Comparison of ENCODE assay signal across 39 mouse cellular contexts in the genomic region with DNA sequence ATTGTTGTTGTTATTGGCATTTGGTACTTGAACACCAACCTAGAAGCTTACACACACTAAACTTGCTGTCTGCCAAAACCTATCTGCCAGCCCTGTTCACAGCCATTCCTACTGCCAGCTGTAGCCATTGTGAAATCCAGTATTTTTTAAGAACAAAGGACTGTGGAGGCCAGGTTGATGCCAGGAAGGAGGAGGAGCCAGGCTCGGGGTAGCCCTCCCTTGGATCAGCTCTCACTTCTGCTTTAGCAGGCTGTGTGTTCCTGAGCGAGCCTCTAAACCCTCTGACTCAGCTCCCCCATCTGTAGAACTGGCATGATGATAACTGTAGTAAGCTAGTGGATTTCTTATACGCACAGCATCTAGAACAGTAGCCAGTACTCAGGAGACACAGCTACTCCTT. TPM values are rescaled to one million over a fixed set of nuclear protein-coding genes. Genes with fewer than 3 reads are reported as not detected.
DNase-seq lines count a peak whose midpoint lies in the region; ATAC-seq lines count a peak whose summit lies in the region.
"Had no signal": no experiment of that assay in that cellular context is flagged by ENCODE, and none has a peak within 500 bp of the region (broad histone marks: within the 10 kb centered on the region; RNA-seq: fewer than 3 reads in every experiment).

No protein-coding gene starts in this region.

- DNase-seq in monocyte, adult 2 months (ENCODE audit: low read depth in 1 of 2, low spot score in 2 of 2) = peak; percentile 15 to 53
- DNase-seq in NIH3T3 (ENCODE audit: low read depth) = peak; percentile 28
- peak; percentile 4 for DNase-seq in fat pad, adult 2 months (ENCODE audit: extremely low read depth, low read depth, low spot score)
- peak; percentile 13 for DNase-seq in skeletal muscle tissue, adult 2 months (ENCODE audit: low read depth, low spot score)
- no peak for DNase-seq in retina, embryonic 14.5 days (ENCODE audit: low spot score)
- no peak for DNase-seq in right cerebral cortex, postnatal 14 days
- DNase-seq: adrenal gland, adult 8-10 months; cerebellum, adult 18-20 months; cerebellum, postnatal 10 days; gastrocnemius, adult 2 months; heart, postnatal 36 days; kidney, adult 8-10 months; kidney, postnatal 10 days; liver; right cerebral cortex, adult 18-20 months; right cerebral cortex, postnatal 4 days; thymus, postnatal 14 days had no signal

- 53% methylated on average over 3 of the region's 3 CpGs for WGBS in forebrain, embryonic 13.5 days

- H3K9me3 ChIP-seq in forebrain, embryonic 13.5 days (replicated peaks) = no peaks in the 10 kb centered on the region
- H3K9me3 ChIP-seq: embryonic facial prominence, embryonic 15.5 days; forebrain, embryonic 15.5 days; heart, embryonic 10.5 days; heart, embryonic 15.5 days; hindbrain, embryonic 13.5 days; liver, embryonic 15.5 days; lung, embryonic 15.5 days; midbrain, embryonic 12.5 days had no signal

- H3K4me3 ChIP-seq in forebrain, embryonic 13.5 days = no peak overlapping the region
- H3K4me3 ChIP-seq: embryonic facial prominence, embryonic 10.5 days; embryonic facial prominence, embryonic 15.5 days; forebrain, embryonic 15.5 days; gastrocnemius, adult 2 months; heart, embryonic 10.5 days; heart, embryonic 15.5 days; hindbrain, embryonic 13.5 days; liver, embryonic 15.5 days; lung, embryonic 15.5 days; megakaryocyte, embryonic 14.5 days; midbrain, embryonic 12.5 days had no signal

- H3K9ac ChIP-seq in forebrain, embryonic 13.5 days = no peak overlapping the region
- H3K9ac ChIP-seq: embryonic facial prominence, embryonic 15.5 days; forebrain, embryonic 15.5 days; heart, embryonic 15.5 days; hindbrain, embryonic 13.5 days; liver, embryonic 15.5 days; lung, embryonic 15.5 days; midbrain, embryonic 12.5 days had no signal

- H3K27me3 ChIP-seq in forebrain, embryonic 13.5 days = peaks cover 91% of the 10 kb centered on the region

- ATAC-seq in monocyte, adult 5-6 weeks (replicated peaks; ENCODE audit: insufficient number of reproducible peaks, low FRiP score, low TSS enrichment, poor library complexity, severe bottlenecking) = no peak
- ATAC-seq in forebrain, embryonic 13.5 days = no peak
- ATAC-seq: activated CD4-positive, CD25-positive, alpha-beta regulatory T cell, adult 4 months; forebrain, embryonic 15.5 days; intestine, embryonic 16.5 days had no signal

- H3K4me2 ChIP-seq in forebrain, embryonic 13.5 days = no peak overlapping the region
- H3K4me2 ChIP-seq: embryonic facial prominence, embryonic 15.5 days; forebrain, embryonic 15.5 days; heart, embryonic 15.5 days; hindbrain, embryonic 13.5 days; liver, embryonic 15.5 days; lung, embryonic 15.5 days; midbrain, embryonic 12.5 days had no signal

- peaks cover 8% of the 10 kb centered on the region; the same call in 1 of the 2 replicates for H3K4me1 ChIP-seq in forebrain, embryonic 13.5 days
- H3K4me1 ChIP-seq: liver, embryonic 15.5 days had no signal

- no peak overlapping the region for H3K27ac ChIP-seq in forebrain, embryonic 13.5 days
- H3K27ac ChIP-seq: embryonic facial prominence, embryonic 10.5 days; embryonic facial prominence, embryonic 15.5 days; forebrain, embryonic 15.5 days; gastrocnemius, adult 2 months; heart, embryonic 10.5 days; heart, embryonic 15.5 days; hindbrain, embryonic 13.5 days; liver, embryonic 15.5 days; lung, embryonic 15.5 days; midbrain, embryonic 12.5 days had no signal

- H3K36me3 ChIP-seq in forebrain, embryonic 13.5 days (ENCODE audit: poor library complexity, severe bottlenecking) = no peaks in the 10 kb centered on the region
- H3K36me3 ChIP-seq: embryonic facial prominence, embryonic 10.5 days; embryonic facial prominence, embryonic 15.5 days; forebrain, embryonic 15.5 days; heart, embryonic 10.5 days; heart, embryonic 15.5 days; hindbrain, embryonic 13.5 days; liver, embryonic 15.5 days; lung, embryonic 15.5 days; midbrain, embryonic 12.5 days had no signal

RNA-seq across cellular contexts. Expression of a gene that starts 9.9 kb away (rescaled TPM):
- not detected in 3 replicates for total RNA-seq in monocyte, adult 5-6 weeks (2017)
- not detected in 2 replicates for polyA plus RNA-seq in forebrain, embryonic 13.5 days (2015; fragmentation: Nextera tagmentation; extraction: Ambion mirVana)
- total RNA-seq: adrenal gland, adult 8-10 months; gastrocnemius, adult 2 months; heart, postnatal 36 days; layer of hippocampus, postnatal 10 days; left cerebral cortex, adult 18-20 months; left cerebral cortex, postnatal 14 days had no signal
- polyA plus RNA-seq: activated CD4-positive, CD25-positive, alpha-beta regulatory T cell, adult 4 months; embryonic facial prominence, embryonic 15.5 days; forebrain, embryonic 15.5 days; heart, embryonic 15.5 days; intestine, embryonic 16.5 days; large intestine, adult 2 months; liver, embryonic 15.5 days had no signal

RNA-seq across cellular contexts. Expression of a gene that starts 42.7 kb away (rescaled TPM):
- not detected in 3 replicates for total RNA-seq in monocyte, adult 5-6 weeks (2017)
- not detected in 2 replicates for polyA plus RNA-seq in forebrain, embryonic 13.5 days (2015; fragmentation: Nextera tagmentation; extraction: Ambion mirVana)
- total RNA-seq: adrenal gland, adult 8-10 months; heart, postnatal 36 days; layer of hippocampus, postnatal 10 days; left cerebral cortex, adult 18-20 months; left cerebral cortex, postnatal 14 days; midbrain, postnatal 0 days had no signal
- polyA plus RNA-seq: activated CD4-positive, CD25-positive, alpha-beta regulatory T cell, adult 4 months; embryonic facial prominence, embryonic 10.5 days; forebrain, embryonic 15.5 days; heart, embryonic 10.5 days; heart, embryonic 15.5 days; hindbrain, embryonic 13.5 days; large intestine, adult 2 months; liver, embryonic 15.5 days; lung, embryonic 15.5 days; midbrain, embryonic 12.5 days; midbrain, postnatal 0 days; neural tube, embryonic 14.5 days; stomach, embryonic 14.5 days; testis, adult 2 months had no signal

RNA-seq across cellular contexts. Expression of a gene that starts 57.8 kb away (rescaled TPM):
- total RNA-seq in monocyte, adult 5-6 weeks (2017) = not detected in 3 replicates
- polyA plus RNA-seq in forebrain, embryonic 13.5 days (2015; fragmentation: Nextera tagmentation; extraction: Ambion mirVana) = 0.12 TPM in 1 of 2 replicates, not detected in the other
- total RNA-seq: adrenal gland, adult 8-10 months; heart, postnatal 36 days; layer of hippocampus, postnatal 10 days; left cerebral cortex, adult 18-20 months; left cerebral cortex, postnatal 14 days; midbrain, postnatal 0 days had no signal
- polyA plus RNA-seq: activated CD4-positive, CD25-positive, alpha-beta regulatory T cell, adult 4 months; embryonic facial prominence, embryonic 10.5 days; embryonic facial prominence, embryonic 15.5 days; forebrain, embryonic 15.5 days; heart, embryonic 15.5 days; hindbrain, embryonic 13.5 days; large intestine, adult 2 months; liver, embryonic 15.5 days; lung, embryonic 15.5 days; midbrain, embryonic 12.5 days; midbrain, postnatal 0 days; stomach, embryonic 14.5 days; testis, adult 2 months had no signal

Comparison
In these comparisons a context has a peak if more than half of its experiments do, and no peak if none do; other contexts are left out.
1. DNase-seq: peak in monocyte, adult 2 months (2 of 2), NIH3T3 (single experiment), fat pad, adult 2 months (single experiment) and skeletal muscle tissue, adult 2 months (single experiment); none in retina, embryonic 14.5 days (single experiment) and right cerebral cortex, postnatal 14 days (single experiment).